Mouse (Mus musculus) erythroblast, adult 5-6 weeks (primary cell): ENCODE results near the gene Vmn1r85. TPM values are rescaled to one million over a fixed set of nuclear protein-coding genes. Genes with fewer than 3 reads are reported as not detected.
A peak's percentile ranks its signal among the peaks of the same experiment; 100 is the strongest.
"Not testable (repeated sequence)": the region's sequence is repeated elsewhere in the genome, so short reads cannot be mapped to it uniquely, and the experiment has no call there.

ENCODE experiments used
- ATAC-seq: replicated peaks from 2 replicates; pipeline ENCODE4 v1.8.0; 2016; ENCODE audit warnings: moderate number of reproducible peaks, mild to moderate bottlenecking, moderate TSS enrichment, inconsistent platforms; ENCODE audit not compliant: poor library complexity, low FRiP score, severe bottlenecking
- total RNA-seq, 2 experiments: library from RNA; stranded (forward) in 1 of 2; stranded (reverse) in 1 of 2; fragments of 150-400 nt in 1 of 2; fragments of 200-764, 138-1000 nt in 1 of 2; gene quantifications; 2 replicates each; pipeline versions ENCODE4 v1.2.3 to v1.2.4; 2015 to 2017; ENCODE audit warnings: low replicate concordance in 2 of 2

Gene Vmn1r85
- not detected in 2 replicates for total RNA-seq (2015; ENCODE audit: low replicate concordance)
- not detected in 2 replicates for total RNA-seq (2017; ENCODE audit: low replicate concordance)

GRCm38 (mm10) chr7:13095073-13095472, at the start of gene Vmn1r85:
Vmn1r85 (minus strand) TSS chr7:13095173.
- ATAC-seq = no peak

DNA sequence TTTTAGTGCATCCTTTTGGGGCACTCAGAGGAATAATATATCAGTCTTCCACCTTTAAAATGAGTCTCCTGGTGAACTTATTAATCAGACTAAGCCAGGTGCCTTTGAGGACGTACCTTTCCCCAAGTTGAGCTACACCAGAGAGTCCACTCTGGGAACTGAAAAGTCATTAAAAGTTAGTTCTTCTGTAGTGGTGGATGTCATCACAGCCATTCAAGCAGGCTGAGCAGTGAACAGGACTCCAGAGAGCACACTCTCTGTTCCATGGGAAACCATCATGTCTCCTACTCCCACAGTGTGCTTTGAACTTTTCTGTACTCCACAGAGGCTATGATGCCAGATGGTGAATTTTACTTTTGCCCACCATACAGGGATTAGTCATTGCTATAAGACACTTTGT, 45.1 kb upstream of the Vmn1r85 start, which contains the start of gene Vmn1r87:
Gene Vmn1r87 (minus strand): TSS at position 101 of the 400 bp plus-strand sequence.
- ATAC-seq = no peak

DNA sequence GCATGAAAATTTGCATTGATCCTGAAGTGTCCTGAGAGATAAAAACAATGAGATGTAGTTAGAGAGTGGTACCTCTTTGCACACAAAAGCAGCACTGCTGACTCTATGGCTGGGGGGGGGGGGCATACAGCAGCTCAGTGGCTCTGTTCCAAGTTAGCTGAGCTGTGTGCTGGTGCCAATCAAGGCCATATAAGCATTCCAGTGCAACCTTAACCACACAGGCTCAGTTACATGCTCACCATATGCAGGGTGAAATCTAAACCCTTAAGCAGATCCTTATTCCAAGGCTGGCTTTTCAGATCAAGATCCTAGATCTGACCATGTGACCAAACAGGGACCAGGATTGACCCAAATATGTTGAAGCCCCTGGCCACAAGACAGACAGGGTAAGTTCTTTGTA, 42.4 kb upstream of the Vmn1r85 start:
- no peak for ATAC-seq

- no peak for ATAC-seq
These were observed 36.9 kb upstream of the Vmn1r85 start for GRCm38 (mm10) chr7:13131856-13132255.

GRCm38 (mm10) chr7:13123554-13124153, 28.7 kb upstream of the Vmn1r85 start:
- peak; percentile 99 for ATAC-seq

- no peak for ATAC-seq
These were observed 24.8 kb upstream of the Vmn1r85 start, which contains the start of gene Vmn1r86 for GRCm38 (mm10) chr7:13119817-13120216. Vmn1r86 (minus strand) TSS chr7:13119917.

DNA sequence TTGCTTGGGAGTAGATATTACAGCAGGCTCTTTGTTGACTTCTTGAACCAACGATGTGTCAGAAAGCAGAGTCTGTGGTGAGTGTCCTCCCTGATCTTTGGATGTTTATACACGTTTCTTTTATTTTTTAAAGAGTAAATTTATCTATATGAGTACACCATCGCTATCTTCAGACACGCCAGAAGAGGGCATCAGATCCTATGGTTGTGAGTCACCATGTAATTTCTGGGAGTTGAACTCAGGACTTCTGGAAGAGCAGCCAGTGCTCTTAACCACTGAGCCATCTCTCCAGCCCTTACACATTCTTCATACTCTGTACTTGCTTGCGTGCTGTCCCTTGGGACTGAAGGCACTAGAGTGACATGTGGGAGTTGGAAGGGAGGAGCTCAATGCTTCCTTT, 22.7 kb downstream of the Vmn1r85 start:
- ATAC-seq = no peak

GRCm38 (mm10) chr7:13063399-13063798, 31.6 kb downstream of the Vmn1r85 start:
- ATAC-seq = not testable (repeated sequence)

DNA sequence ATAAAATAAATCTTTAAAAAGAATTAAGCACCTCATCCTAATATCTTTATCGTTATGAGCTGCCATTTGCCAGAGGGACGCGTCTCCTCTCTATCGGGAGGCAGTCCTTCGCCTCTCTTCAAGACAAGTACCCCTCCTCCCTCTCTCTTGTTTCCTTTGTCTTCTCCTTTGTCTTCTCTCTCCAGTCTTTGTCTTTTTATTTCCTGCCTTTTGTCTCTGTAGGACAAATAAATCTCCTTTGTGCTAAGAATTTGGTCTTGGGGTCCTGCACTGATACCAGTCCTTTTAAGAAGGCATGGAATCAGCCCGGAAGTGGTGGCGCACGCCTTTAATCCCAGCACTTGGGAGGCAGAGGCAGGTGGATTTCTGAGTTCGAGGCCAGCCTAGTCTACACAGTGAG, 35.4 kb downstream of the Vmn1r85 start:
- ATAC-seq = no peak

DNA sequence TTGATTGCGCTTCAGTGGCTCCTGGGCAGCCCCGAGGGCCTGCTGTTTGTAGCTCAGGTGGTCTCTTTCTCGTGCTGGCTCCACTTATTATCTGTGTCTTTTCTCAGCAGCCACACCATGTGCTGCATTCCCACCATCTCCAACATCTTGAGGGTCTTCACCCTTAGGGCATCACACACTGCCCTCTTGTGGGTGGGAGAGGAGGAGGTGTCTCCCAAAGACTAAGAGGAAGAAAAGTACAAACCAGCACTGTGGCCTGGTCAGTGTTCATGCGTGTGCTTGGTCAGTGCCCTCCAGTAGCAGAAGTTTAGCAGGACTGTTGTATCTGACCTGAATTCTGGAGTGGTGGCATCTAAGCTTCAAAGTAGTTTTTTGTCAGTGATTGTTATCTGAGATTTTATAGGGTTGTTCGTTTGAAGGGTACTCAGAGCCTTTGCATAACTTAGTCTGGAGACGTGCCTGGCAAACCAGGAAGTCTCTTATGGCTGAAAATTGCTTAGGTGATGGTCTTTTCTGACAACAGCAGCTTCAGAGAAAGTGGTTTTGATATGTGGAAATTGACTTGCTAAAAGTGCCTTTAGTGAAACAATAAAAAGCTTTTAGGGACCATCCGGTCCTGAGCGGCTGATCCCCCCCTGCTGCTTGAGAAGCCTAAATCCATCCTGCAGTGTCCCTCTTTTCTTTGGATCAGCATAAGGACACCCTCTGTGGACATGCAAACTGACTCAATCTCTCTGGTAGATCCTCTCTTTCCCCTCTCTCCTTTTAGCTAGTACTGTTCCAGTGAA, 37.9 kb downstream of the Vmn1r85 start:
- ATAC-seq = no peak

- ATAC-seq = peak; percentile 92
These were observed 40.5 kb downstream of the Vmn1r85 start, which contains the start of gene Mzf1 for GRCm38 (mm10) chr7:13054287-13055010. Mzf1 (minus strand) TSS chr7:13054764.

- no peak for ATAC-seq
These were observed 41.0 kb downstream of the Vmn1r85 start for GRCm38 (mm10) chr7:13053961-13054286.

DNA sequence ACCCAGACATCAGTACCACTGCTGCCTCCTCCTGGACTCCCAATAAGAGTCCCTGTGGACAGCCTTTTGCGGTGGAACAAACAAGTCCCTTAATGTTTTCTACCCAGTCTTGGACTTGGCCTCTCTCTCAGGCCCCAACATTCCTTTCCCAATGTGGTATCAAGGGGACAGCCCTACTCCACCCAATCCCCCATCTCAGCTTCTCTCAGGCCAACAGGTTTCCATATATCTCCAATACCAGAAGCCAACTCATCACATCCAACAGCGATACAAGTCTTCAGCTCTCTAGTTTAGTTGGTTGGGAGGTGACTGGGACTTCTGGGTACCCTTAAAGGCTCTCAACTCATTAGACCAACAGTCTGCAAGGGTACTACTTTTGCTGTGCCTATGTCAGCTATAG, 41.5 kb downstream of the Vmn1r85 start:
- no peak for ATAC-seq

- no peak for ATAC-seq
These were observed 42.0 kb downstream of the Vmn1r85 start for GRCm38 (mm10) chr7:13053001-13053400.

DNA sequence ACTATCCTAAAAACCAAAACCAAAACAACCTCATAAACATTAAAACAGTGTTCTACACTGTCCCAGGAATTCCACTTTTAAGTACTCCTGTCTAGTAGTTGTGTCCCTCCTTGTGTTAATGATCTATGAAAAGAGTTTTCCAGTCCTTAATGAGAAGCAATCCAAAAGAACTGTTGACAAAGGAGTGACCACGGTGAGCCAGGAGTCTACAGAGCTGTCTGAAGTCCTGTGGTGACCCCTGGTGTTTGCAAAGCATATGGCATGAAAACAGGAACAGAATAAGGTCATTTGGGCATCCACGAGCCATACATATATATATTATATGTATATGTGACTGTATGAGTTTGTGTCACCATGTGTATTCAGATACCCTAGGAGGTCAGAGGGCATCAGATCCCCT, 48.9 kb downstream of the Vmn1r85 start:
- ATAC-seq = peak; percentile 84

DNA sequence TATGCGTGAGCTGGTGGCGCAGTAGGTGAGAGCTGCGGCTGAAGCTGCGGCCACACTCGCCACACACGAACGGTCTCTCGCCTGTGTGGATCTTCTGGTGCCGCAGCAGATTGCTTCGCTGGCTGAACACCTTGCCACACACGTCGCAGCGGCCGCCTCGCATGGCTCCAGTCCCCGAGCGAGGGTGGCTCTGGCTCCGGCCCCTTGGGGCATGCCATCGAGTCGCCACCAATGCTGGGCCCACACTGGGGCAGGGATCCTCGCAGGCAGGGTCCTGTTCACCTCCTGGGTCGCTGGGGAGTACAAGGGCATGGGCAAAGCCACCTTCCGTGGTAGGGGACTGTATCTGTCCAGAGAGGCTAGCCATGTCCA, 50.7 kb downstream of the Vmn1r85 start:
- ATAC-seq = no peak

- ATAC-seq = no peak
These were observed 51.3 kb downstream of the Vmn1r85 start for GRCm38 (mm10) chr7:13043445-13044253.

DNA sequence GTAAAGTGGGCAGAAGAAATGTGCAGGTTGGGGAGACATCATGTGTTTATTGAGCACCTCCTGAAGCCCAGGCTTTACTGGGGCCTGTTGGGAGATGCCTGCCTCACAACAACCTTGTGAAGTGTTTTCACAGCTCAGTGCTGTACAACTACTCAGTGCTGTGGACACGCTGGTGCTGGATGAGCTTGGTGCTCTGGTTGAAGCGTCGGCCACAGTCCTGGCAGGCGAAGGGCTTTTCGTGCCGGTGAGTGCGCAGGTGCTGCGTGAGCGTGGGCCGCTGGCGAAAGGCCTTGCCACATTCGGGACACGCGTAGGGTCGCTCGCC, 51.9 kb downstream of the Vmn1r85 start:
- ATAC-seq = no peak

DNA sequence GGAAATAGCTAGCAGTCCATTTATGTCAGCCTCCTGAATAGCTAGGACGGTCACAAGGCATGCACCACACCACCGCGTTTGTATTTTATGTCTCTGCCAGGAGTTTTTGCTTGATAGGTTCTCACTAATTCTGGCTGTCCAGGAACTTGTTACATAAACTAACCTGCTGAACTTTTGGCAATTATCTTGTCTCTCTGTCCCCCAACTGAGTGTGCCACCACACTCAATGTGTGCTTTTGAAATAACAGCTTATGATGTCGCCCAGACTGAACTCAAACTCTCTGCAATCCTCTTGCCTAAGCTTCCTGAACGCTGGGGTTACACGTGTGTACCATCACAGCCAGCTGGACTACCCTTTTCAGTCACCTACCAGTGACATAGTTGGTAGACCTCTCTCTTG, 52.5 kb downstream of the Vmn1r85 start:
- ATAC-seq = no peak

DNA sequence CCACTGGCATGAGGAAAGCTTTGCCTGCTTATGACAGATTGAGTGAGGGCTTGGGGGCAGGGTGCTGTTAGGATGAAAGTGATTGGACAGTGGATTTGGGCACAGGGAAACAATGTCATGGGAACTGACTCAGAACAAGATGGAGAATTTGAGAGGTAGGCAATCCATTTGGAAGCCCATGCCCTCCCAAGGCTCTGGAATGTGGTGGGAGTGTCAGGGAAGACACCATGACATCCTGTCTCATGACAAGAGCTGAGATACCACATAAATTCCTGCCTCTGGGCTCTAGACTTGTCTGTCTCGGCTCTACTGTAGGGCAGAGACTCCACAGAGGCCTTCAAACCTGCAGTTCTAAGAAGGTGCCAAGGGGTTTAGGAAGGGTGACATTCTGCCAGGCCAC, 53.7 kb downstream of the Vmn1r85 start:
- no peak for ATAC-seq
